Mouse (Mus musculus) adrenal gland (tissue): ENCODE results near the gene Plk5.

Experiments
- intact Hi-C: fragments of 180-260 bp; cut with DNase I; formaldehyde crosslinking; loops from one replicate; pipeline ENCODE4 v1.15.1; 2025

The Plk5 gene

DNA sequence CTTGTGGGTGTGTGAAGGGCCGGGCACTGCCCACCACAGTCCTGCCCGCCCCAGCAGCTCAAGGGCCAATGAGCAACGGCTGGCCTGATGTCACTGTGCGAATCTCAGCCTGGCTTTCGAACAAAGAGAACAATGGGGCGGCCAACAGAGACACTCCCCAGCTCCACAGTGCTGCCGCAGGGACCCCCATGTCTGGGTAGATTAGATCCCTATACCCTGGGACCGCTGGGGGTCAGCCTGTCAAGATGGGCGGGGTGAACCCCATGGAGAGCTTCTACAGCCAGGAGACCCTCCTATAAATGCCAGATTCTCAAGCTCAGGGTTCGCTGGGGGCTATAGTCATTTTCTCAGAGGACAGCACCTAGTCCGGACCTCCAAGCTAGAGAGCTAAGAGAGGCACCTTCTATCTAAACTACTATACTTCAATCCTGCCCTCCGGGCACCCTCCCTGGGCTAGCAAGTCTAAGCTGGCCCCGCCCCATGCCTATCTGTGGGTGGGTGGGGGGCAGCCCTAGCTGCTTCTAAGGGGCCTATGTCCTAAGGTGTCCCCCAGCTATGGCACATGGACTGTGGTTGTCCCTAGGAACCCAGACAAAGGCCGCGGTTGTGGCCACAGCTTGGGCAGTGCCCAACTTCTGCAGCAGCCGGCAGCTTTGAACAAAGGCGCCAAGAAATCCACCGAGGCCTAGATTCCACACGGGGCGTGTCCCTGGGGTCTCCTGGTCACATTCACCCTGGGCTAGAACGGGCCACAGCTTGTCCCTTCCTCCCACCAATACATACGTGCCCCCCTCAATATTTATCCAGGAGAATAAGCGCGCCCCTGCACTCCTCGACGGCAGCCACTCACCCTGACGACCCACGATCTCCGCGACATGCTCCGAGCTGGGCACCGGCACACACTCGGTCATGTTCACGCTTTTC lies 29.8 kb downstream of the Plk5 start:
- intact Hi-C loops: no loop called here

DNA sequence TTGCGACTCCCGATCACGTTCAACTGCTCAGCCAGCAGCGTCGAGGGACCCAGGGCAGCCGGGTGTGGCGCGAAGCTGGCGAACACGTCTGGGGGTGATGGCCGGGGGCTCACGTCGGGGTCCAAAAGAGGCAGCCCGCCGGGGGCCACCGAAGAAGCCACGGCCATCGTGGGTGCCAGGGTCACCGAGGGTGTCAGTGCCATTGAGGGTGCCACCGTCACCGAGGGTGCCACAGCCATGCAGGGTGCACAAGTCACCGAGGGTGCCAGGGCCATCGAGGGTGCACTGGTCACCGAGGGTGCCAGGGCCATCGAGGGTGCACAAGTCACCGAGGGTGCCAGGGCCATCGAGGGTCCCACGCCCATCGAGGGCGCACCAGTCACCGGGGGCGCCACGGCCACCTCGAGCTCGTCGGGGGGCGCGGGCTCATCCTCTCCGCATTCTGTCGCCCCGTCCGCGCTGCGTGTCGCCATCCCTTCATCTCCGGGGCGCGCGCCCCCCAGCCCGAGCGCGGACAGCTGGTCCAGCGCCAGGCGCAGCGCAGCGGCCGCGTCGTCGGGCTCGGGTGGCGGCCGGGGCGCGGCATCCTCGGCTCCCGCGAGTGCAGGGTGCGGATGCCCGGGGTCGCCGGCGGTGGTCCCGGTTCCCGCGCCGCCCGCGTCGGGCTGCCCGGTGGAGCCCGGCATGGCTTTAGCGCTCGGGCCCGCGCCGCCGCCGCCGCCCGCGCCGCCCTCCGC lies 30.6 kb downstream of the Plk5 start:
- intact Hi-C loops: no loop called here

DNA sequence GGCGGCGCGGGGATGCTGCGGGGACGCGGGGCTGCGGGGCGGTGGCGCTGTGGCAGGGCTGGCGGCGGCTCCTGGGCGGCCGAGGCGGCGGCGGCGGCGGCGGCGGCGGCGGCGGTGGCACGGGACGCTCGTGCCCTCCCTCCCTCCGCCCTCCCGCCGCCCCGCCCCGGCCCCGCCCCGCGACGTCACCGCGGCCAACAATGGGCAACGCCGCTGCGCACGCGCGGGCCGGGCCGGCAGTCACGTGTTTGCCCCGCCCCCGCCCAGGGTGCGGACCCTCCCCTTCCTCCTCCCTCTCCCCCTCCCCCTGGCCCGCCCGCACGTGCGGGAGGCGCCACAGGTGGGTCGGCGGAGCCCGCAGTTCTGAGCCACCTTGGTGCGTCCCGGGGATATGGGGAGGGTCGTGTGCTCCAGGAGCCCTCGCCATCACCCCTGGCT lies 31.3 kb downstream of the Plk5 start, which contains the start of gene Mex3d:
Gene Mex3d (minus strand): TSS at position 138 of the 438 bp plus-strand sequence.
- intact Hi-C loops: no loop called here

DNA sequence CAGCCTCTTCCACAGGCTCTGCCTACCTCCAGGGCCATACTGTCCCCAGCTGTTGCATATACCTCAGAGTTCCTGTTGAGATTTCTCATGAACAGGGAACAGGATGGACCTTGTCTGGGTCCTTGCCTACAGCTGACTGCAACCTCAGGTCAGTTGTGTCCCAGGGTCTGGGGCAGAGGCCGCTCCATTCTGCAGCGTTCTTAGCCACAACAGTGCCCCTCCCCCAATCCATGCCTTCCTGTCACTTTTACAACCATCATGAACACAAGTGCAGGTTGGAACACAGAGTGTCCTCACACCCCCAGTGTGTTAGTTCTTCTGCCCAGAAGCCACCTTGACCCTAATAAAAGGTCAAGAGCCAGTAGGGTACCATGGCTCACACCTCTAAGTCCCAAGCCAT lies 32.5 kb downstream of the Plk5 start:
- intact Hi-C loops: no loop called here

DNA sequence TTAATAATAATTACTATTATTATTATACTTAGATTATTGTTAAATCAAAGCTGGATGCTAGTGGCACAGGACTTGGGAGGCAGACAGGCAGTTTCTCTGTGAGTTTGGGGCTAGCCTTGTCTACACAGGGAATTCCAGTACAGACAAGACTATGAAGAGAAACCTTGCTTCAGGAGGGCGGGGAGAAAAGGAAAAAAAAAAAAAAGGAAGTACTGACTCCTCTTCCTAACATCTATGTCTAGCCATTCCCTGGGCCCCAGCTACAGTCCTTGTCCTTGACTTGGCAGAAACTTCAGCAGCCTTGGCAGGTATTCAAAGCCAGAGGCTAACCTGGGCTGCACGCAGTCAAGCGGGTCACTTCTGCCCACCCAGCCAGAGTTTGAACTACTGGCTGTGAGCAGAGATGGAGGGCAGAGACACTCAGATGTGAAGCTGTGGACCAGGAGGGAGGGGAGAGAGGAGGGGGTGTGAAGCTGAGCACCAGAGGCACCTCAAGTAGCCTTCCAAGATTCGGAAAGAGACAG lies 33.0 kb downstream of the Plk5 start:
- intact Hi-C loops: no loop called here

DNA sequence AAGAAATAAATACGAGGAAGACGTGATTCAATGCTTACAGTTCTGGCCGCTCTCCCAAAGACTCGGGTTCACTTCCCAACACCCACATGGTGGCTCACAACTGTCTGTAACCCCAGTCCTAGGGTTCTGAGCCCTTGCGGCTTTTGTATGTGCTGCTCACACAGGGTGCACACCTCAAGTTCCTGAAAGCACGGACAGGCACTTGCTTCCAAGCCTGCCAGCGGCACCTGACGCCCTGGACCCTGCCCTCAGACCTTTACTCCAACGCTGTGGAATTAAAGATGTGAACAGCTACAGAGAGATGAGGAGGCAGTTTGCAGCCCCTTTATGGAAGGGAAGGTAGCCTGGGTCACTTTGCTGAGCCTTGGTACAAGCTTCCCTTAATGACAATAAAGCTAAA lies 34.4 kb downstream of the Plk5 start:
- intact Hi-C loops: no loop called here

DNA sequence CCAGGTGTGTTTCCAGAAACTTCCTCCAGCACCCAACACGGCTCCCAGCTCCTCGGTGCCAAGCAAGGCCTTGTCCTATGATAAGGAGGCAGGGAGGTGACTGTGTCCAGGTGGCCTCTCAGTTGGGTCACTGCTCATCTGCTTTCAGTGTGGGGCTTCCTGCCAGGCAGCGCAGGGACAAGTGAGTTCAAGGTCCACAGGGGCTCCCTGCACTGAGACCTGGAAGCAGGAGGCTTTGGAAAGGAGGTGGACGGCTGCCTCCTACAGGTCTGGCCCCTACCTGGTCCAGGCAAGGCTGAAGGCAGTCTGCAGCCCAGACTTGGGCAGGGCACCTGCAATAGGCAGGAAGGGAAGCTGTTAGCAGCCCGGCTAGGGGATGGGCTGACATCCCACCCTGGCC lies 36.4 kb downstream of the Plk5 start:
- intact Hi-C loops: no loop called here

DNA sequence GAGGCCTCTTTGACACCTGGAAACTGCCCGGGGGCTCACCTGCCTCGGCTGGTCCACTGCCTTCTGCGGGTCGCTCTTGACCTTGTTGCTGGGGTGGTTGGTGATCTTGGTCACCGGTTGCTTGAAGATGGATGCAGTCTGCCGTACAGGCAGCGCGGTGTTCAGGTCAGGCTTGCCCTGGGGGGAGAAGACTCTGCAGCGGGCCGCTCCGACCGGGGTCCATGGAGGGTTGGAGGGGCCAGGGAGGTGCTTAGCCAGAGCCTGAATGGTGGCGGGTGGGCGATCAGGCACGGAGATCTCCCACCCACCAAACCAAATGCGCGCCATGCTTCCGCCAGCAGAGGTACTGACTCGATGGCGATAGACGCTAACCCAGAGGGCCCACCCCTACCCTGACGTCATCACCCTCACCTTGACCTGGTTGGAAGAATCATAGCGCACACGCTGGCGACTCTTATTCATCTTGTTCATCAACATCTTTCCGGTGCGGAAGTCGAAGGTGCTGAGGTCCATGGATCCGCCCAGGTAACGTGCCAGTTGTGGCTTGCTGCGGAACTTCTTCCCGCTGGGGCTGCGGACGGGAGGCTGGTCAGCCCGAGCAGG lies 38.9 kb downstream of the Plk5 start:
- intact Hi-C loops: loop anchor here (5.0 kb wide), 1 partner anchor 37 kb away; the partner anchor contains the start of gene Tcf3

DNA sequence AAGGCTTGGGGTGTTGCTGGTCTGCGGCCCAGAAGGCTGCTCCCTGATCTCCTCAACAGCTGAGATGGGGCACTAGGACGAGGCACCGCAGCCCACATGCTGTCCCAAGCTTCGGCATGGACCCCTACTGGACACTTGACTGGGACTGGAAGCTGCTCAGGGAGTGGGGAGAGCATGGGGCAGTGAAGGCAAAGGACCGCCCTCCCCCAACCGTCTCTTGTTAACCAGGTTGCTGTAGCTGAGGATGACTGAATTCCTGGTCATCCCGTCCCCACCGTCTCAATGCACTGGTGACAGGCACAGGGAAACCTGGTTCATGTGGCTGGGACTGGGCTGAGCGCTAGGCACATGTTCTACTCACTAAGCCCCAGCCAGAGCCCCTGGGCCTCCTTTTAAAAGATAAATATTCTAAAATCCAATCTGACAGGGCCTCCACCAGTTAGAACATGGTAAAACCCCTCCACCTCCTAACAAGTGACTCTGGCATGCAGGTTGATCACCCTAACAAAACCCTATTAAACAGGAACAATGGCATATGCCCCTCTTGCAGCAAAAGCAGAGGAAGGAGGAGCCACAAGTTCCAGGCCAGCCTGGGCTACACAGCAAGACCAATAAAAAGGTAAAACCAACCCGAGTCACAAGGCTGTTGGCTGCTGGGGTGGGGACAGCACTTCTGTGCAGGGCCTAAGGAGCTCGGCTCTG lies 40.7 kb downstream of the Plk5 start:
- intact Hi-C loops: loop anchor here (5.0 kb wide), 1 partner anchor 35 kb away; the partner anchor contains the start of gene Tcf3

DNA sequence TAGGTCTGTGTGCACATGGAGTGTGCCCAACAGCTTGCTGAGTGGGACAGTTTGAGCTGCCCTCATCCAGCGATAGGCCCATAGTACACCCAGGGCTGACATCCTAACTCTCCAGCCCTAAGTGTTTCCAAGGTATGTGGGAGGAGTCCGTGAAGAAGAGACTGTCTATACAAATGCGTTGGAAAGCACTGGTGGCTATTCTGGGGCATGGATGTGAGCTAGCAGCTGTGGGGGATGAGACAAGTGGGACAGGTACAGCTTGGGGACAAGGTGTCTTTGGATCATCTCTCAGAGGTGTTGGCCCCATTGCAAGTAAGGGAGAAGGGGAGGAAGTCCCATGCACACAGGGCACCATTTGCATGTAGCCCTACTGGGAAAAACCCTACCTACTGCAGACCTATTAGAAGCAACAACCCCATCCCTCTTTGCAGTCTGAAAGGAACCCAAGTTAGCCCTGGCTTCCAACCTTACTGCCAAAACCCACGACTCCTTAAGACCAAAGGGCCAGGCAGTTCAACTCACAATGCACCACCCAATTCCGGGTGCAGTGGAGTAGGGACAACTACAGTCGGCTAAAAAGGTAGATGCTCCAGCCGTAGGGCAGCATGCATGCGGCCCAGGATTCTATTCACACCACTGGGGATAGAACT lies 41.4 kb downstream of the Plk5 start:
- intact Hi-C loops: loop anchor here (5.0 kb wide), 1 partner anchor 35 kb away; the partner anchor contains the start of gene Tcf3

DNA sequence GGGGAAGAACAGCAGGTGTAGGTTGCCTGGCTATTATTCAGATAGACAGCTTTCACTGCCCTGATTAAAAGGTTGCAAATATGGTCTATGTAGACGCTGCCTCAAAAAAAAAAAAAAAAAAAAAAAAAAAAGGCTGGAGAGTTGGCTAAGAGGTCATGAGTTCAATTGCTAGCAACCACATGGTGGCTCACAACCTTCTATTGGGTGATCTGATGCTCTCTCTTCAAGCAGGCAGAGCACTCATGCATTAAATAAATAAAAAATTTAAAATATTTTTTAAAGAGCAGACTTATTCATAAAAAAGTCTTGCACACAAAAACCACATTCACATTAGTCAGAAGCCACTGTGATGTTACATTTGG lies 41.9 kb downstream of the Plk5 start:
- intact Hi-C loops: loop anchor here (5.0 kb wide), 1 partner anchor 34 kb away; the partner anchor contains the start of gene Tcf3

DNA sequence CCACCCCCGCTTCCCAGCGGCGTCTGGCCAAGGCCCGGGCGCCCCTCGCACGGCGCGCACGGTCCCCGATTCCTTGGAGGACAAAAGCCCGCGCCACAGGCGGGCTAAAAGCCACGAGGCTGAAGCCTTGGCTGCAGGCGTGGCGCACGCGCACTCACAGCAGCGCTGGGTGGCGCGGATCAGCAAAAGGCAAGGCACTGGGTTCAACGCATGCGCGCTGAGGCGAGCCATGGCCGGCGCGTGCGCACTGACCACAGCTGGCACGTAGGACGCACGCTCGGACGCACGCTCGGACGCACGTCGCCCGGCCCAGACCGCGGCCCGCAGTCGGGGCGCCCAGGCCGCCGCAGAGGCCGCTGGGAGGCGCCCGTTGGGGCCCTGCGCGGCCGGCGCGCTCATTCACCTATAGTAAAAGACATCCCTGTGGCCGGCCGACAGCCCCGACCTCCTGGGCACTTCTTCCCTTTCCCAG lies 42.5 kb downstream of the Plk5 start:
- intact Hi-C loops: loop anchor here (5.0 kb wide), 1 partner anchor 34 kb away; the partner anchor contains the start of gene Tcf3

DNA sequence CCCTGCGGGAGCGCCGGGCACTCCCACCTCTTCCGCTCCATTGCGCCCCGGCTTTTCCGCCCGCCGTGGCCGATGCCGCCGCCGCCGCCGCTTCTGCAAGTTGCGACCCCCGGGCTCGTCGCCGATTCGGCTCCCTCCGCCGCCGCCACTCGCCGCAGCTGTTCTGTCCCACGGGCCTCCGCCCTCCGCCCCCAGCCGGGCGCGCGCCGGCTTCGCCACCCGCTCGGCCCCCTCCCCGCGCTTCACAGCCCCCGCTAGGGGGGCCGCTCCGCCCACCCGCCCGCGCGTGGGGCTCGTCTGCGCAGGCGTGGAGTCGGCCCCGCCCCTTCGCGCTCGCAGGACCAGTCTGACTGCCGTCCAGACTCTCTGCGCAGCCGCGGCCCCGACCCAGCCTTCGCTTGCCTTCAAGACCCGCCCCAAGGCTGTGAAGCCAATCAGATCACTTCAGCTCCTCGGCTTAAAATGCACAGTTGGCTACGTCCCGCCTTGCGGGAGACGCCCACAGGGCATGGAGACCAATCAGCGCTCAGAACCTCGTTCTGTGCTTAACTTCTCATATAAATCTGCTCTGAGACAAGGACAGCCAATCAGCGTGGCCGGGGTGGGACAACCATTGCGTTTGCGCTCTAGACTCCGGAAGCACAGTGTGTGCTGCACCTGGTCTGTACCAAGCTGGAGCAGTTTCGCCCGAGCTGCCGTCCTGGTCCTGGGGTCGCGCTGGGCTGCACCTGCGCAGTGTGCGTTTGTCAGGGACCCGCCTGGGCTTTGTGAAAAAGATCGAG lies 43.1 kb downstream of the Plk5 start, which contains the start of gene Mbd3:
Gene Mbd3 (minus strand): TSS at position 360 of the 782 bp plus-strand sequence.
- intact Hi-C loops: loop anchor here (5.0 kb wide), 1 partner anchor 33 kb away; the partner anchor contains the start of gene Tcf3

DNA sequence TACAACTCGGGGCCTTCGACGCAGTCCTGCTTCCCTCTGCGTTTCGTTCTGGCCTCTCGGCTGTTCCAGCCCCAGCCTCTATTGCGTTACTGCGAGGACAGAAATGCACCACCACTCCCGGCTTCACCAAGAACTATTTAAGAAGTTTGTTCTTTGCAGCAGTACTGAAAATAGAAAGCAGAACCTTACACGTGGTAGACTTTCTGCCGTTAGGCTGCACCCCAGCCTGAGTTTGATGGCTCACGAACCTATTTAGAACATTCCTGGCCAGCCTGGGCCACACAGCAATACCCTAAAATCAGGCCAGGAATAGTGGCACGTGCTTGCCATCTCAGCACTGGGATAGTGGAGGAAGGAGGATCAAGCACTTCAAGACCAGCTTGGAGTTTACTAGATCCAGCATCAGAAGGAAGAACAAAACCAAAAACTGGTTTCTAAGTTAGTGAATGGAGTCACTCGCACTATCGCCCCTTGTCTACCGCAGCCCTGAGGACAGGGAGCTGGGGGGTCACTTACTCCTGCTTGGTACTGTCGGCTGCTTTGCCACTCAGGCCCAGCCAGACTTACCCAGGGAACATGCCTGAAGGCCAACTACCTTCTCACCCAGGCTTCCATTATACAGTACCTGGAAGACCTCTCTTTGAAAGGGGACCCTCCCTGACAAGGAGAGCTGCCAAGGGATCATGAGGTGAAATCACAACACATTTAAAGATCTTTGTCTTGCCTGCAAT lies 43.9 kb downstream of the Plk5 start:
- intact Hi-C loops: loop anchor here (5.0 kb wide), 1 partner anchor 32 kb away; the partner anchor contains the start of gene Tcf3

DNA sequence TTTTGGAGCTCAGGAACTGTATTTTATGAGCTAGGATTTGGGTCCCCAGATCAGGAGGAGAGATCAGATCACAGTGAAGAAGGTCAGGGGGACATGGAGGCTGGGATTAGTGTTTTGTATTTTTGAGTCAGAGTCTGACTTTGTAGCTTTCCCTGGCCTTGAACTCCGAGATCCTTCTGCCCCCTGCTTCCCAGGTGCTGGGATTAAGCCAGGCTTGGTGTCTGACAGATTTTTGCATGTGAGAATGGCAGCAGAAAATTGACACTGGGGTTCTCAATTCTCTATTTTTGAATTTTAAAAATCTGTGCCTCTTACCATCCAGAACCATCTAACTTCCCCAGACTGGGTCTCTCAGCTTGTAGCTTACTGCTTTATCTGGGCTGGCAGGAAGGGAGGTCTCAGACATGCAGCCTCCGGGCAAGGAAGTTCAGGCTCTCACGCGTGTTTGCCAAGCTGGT lies 44.5 kb downstream of the Plk5 start:
- intact Hi-C loops: no loop called here

DNA sequence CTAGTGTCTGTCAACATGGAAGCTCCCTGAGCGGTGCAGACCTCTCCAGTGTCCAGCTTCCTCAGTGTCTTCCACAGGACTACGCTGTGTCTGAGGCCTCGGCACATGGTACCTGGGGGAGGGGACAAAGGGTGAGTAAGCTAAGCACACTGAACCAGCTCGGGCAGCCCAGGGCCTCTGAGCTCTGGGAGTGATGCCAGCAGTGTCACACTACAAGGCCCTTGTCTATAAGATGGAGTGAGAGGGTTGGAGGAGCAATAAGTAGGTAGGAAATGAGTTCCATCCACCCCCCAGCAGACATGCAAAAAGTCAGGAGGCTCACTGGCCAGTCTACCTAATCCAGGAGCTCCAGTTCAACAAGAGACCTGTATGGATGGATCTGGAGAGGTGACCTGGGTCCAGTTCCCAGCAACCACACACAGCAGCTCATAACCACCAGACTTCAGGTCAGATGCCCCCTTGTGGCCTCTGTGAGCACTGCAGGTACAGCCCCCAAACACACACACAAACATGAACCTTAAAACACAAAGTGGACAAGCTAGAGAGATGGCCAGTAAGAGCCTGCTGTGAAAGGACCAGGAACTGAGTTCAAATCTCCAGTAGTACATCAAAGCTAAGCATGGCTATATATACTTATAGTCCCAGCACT lies 46.9 kb downstream of the Plk5 start:
- intact Hi-C loops: no loop called here

DNA sequence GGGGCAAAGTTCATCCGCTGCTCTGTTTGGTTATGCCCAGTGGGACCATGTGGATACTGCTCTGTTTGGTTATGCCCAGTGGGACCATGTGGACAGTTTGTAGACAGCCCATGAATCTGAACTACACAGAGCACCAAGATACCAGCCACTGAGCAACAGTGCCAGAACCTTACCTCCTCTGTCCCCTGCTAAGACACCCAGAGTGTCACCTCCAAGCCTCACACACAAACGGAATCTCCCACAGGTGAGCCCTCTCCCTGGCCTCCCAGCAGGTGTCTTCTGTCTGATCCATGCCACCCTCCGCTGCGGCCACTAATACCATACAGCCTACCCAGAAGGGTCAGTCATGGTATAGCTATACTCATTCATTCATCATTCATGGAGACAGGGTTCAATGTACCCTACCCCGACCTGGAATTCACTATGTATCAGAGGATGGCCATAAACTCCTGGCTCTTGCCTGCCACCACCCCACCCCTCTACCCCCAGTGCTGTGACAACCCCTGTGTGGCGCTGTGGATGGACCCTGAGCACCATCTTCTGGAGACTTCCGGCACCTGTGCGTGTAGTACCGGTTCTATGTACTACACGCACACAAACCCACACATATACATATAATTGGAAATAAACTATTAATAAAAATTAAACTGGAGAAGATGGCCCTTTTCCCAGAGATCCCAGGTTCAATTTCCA lies 49.4 kb downstream of the Plk5 start:
- intact Hi-C loops: no loop called here
